Mouse (Mus musculus) embryonic facial prominence, embryonic 15.5 days (tissue): ENCODE data around the gene D10Wsu102e. TPM values are rescaled to one million over a fixed set of nuclear protein-coding genes. Genes with fewer than 3 reads are reported as not detected.
"Not testable (repeated sequence)": the region's sequence is repeated elsewhere in the genome, so short reads cannot be mapped to it uniquely, and the experiment has no call there.

Experiments used
- ATAC-seq: fragments of 200-750 bp; cut with Nextera tagmentation; 2 replicates; pipeline ENCODE4 v1.8.0; 2017; ENCODE audit warnings: low read depth, moderate TSS enrichment; ENCODE audit not compliant: insufficient number of reproducible peaks, low FRiP score, low TSS enrichment
- H3K27ac ChIP-seq: fragments of 300-500 bp; sonication (generic); replicated peaks from 2 replicates; pipeline ENCODE4 v1.5.1; 2015; ENCODE audit warnings: mild to moderate bottlenecking, inconsistent platforms
- H3K27me3 ChIP-seq: fragments of 300-500 bp; sonication (generic); 2 replicates; pipeline ENCODE4 v1.6.1; 2015; ENCODE audit warnings: inconsistent platforms
- H3K36me3 ChIP-seq: fragments of 300-500 bp; sonication (generic); 2 replicates; pipeline ENCODE4 v1.6.1; 2015; ENCODE audit warnings: mild to moderate bottlenecking, inconsistent platforms
- H3K4me1 ChIP-seq: fragments of 300-500 bp; sonication (generic); 2 replicates; pipeline ENCODE4 v1.6.1; 2015; ENCODE audit warnings: inconsistent platforms
- H3K4me2 ChIP-seq: fragments of 300-500 bp; sonication (generic); replicated peaks from 2 replicates; pipeline ENCODE4 v1.6.1; 2015; ENCODE audit warnings: mild to moderate bottlenecking, inconsistent platforms
- H3K4me3 ChIP-seq: fragments of 300-500 bp; sonication (generic); replicated peaks from 2 replicates; pipeline ENCODE4 v1.5.1; 2015; ENCODE audit warnings: mild to moderate bottlenecking, inconsistent platforms
- H3K9ac ChIP-seq: fragments of 300-500 bp; sonication (generic); 2 replicates; pipeline ENCODE4 v1.6.1; 2015; ENCODE audit warnings: inconsistent platforms
- H3K9me3 ChIP-seq: fragments of 300-500 bp; sonication (generic); replicated peaks from 2 replicates; pipeline ENCODE4 v1.6.1; 2016; ENCODE audit warnings: inconsistent platforms
- WGBS: fragments of 180-500 bp; shearing (Covaris S2); methylation state at CpG from one replicate; pipeline ENCODE4 v1.1.7; 2015; 5-methylcytosine and 5-hydroxymethylcytosine counted together
- polyA plus RNA-seq: library from polyadenylated mRNA; unstranded; fragments of >200 nt; fragmentation: Nextera tagmentation; extraction: Ambion mirVana; gene quantifications from 2 replicates; pipeline ENCODE4 v1.2.1, GENCODE M21; 2015

D10Wsu102e gene
- polyA plus RNA-seq, 1 experiment from 2014 or later = 0.61 TPM

DNA sequence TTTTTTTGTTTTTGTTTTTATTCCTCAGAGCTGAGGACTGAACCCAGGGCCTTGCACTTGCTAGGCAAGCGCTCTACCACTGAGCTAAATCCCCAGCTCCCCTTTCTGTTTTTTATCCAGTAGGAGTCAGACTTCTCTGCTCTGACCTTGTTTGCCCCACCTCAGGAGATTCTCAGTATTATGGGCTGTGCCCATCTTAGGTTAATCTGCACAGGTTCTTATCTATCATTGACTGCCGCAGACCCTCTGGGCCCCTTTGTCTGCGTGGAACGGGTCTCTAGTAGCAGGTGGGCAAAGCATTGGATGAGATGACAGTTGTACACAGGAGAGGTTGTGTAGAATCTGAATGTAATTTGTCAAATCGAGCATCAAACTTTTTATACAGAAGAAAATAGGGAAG lies 15.4 kb downstream of the D10Wsu102e start:
- H3K9me3 ChIP-seq, ATAC-seq, H3K27ac ChIP-seq, H3K4me2 ChIP-seq, H3K9ac ChIP-seq, H3K4me3 ChIP-seq, H3K4me1 ChIP-seq, H3K27me3 ChIP-seq: not testable (repeated sequence)
- WGBS = 94% methylated on average over 5 of the region's 5 CpGs
- peaks cover 33% of the 10 kb centered on the region for H3K36me3 ChIP-seq

DNA sequence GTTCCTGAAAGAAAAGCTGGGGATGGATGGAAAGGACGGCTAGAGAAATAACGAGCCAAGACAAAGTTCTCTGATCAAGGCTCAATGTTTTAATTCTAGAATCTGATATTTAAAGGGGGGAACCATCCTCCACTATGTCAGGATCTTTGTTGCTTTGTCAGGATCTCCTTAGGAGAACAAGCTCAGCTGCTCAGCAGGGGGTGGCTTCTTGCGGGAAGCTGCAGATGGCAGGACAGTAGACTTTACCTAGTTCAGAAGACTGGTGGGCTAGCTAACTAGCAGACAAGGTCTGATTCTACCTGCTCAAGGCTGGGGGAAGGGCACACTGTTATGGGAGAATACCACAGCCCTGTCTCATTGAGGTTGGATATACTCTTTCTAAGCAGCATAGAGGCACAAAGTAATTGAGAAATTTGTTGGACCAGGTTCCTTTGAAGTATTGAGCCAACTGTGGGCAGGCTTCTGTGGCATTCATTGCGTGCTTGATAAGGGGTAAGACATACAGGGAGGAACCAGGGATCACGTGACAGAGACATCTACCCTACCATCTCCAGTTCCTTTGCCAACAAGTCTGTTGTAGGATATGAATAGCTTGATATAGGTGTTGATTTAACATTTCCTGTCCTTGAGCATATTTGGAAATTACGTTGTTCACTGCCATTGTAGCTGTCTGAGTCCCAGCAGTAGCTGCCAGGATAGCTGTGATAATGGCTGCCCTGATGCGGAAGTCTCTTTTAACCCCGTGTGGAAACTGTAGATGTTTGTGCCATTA lies 17.1 kb downstream of the D10Wsu102e start:
- ATAC-seq = no peak
- H3K4me2 ChIP-seq = no peak overlapping the region
- H3K27ac ChIP-seq = no peak overlapping the region
- H3K27me3 ChIP-seq = no peaks in the 10 kb centered on the region
- H3K9me3 ChIP-seq = no peaks in the 10 kb centered on the region
- no peak overlapping the region for H3K9ac ChIP-seq
- 89% methylated on average over 8 of the region's 8 CpGs for WGBS
- peaks cover 17% of the 10 kb centered on the region; the same call in 1 of the 2 replicates for H3K36me3 ChIP-seq
- H3K4me3 ChIP-seq = no peak overlapping the region
- no peaks in the 10 kb centered on the region for H3K4me1 ChIP-seq

DNA sequence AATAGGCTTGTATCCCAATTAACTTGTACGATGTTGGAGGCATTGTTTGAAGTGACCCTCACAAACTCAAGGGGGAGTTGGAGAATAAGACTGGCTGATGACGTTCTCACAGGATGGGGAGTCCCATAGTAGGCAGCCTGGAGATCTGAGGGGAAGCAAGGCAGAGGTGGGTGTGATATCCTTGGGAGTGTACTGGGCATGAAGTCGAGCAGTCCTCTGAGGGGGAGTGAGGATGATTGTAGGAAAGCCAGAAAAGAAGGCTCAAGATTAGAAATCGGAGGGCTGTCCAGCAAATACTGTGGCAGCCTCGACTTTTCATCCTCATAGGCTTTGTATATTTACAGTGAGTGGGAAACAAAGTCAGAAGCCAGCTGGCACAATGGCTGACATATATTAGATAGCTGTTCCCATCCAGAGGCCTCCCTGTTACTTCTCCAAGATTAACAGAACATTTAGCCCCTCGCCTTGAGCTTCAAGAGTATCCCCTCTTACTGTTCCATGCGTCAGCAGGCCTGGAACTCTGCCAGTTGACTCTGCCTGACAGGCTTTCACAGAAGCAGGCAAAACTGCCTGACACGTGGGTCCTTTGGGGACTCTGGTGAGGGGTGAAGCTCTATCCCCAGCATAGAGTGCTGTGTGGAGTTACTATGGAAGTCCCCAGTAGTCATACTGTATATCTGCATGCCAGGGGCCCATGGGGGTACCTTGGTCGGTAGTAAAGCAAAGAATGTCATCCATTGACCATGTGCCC lies 18.2 kb downstream of the D10Wsu102e start:
- Histone ChIP-seq H3K9ac (no peak overlapping the region), H3K9me3 (no peaks in the 10 kb centered on the region), H3K4me2 (no peak overlapping the region), H3K4me3 (no peak overlapping the region), H3K27me3 (no peaks in the 10 kb centered on the region), H3K36me3 (peaks cover 11% of the 10 kb centered on the region; the same call in 1 of the 2 replicates), H3K4me1 (no peaks in the 10 kb centered on the region), H3K27ac (no peak overlapping the region)
- WGBS = 76% methylated on average over 9 of the region's 9 CpGs
- ATAC-seq = no peak

DNA sequence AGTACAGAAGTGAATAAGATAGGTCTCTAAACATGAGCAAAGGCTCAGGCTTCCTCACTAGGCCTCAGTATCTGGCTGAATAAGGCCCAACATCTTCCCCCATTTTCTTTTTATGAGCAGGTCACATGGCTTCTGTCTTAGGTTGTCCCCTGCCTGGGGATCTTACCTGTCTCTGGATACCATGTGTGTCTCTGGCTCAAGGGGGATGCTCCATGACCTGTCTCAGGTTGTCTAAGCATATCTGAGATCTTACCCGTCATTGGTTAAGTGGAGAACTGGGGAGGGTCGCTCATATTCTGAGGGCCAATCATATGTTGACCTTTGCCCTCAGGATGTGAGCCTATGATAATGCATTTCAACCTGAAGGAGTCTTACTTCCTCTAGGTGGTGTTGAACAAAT lies 20.5 kb downstream of the D10Wsu102e start:
- no peak overlapping the region for H3K27ac ChIP-seq
- H3K9me3 ChIP-seq = no peaks in the 10 kb centered on the region
- no peak overlapping the region for H3K4me2 ChIP-seq
- H3K4me3 ChIP-seq = no peak overlapping the region
- no peaks in the 10 kb centered on the region for H3K4me1 ChIP-seq
- no peak for ATAC-seq
- no peaks in the 10 kb centered on the region for H3K36me3 ChIP-seq
- 95% methylated on average over 2 of the region's 2 CpGs for WGBS
- no peak overlapping the region for H3K9ac ChIP-seq
- no peaks in the 10 kb centered on the region for H3K27me3 ChIP-seq

DNA sequence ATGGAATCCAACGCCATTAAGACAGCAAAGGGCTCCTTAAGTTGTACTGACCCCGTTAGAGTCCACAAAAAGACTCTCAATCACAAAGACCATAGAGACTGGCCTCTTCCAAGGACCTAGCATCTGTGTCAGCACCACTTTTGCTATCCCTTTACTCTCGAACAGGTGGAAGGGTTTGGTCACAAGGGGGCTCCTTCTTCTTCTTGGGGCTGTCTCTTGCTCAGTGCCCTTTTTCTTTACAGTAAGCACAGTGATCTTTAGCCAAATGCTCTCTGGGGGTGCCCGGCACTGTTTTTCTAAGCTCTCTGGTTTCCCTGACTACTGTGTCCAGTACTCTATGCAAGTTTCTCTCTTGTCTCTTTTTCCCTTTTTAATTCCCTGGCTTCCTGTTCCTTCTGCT lies 22.5 kb downstream of the D10Wsu102e start:
- Histone ChIP-seq H3K27ac (no peak overlapping the region), H3K4me3 (no peak overlapping the region), H3K9me3 (no peaks in the 10 kb centered on the region), H3K4me1 (no peaks in the 10 kb centered on the region), H3K9ac (no peak overlapping the region), H3K4me2 (no peak overlapping the region), H3K27me3 (no peaks in the 10 kb centered on the region), H3K36me3 (no peaks in the 10 kb centered on the region)
- 82% methylated on average over 4 of the region's 4 CpGs for WGBS
- ATAC-seq = no peak

DNA sequence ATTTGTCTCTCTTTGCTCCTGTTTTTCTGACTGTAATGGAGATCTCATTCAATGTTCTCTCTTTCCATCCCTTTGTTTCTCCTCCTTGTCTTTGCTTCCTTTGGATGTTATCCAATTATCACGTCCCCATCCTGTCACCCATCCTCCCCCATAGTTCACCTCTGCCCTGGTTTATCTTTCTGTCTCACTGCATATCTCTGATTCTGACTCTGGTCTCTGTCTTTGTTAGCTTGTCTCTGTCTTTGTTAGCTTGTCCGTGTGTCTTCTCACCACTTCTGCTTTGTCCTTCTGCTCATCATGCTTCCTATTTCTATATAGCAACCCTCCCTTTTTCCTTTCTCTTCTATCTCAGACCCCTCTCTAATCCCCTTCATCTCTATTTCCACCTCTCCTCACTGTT lies 23.0 kb downstream of the D10Wsu102e start:
- Histone ChIP-seq H3K4me2 (no peak overlapping the region), H3K27ac (no peak overlapping the region), H3K4me1 (no peaks in the 10 kb centered on the region), H3K36me3 (no peaks in the 10 kb centered on the region), H3K9ac (no peak overlapping the region), H3K4me3 (no peak overlapping the region), H3K9me3 (no peaks in the 10 kb centered on the region), H3K27me3 (no peaks in the 10 kb centered on the region)
- ATAC-seq = no peak
- 77% methylated on average over 2 of the region's 2 CpGs for WGBS

DNA sequence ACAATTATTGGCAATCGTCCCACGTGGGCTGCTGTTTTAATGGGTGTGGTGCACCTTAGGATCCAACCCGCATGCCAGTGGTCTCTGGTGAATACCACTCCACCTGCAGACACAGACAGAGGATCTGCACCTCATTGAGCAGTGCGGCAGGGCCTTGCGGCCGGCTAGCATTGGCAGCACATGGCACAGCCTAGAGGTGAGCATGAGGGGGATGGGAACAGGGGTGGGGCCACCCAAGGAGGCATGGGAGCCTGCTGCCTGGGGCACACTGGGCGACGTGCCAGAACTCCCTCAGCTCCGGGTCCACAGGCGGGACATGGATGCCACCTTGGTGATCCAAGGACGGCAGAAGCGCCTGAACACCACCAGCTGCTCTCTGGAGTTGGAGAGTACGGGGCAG lies 23.8 kb downstream of the D10Wsu102e start:
- Histone ChIP-seq H3K36me3 (no peaks in the 10 kb centered on the region), H3K9me3 (no peaks in the 10 kb centered on the region), H3K4me1 (no peaks in the 10 kb centered on the region), H3K4me2 (no peak overlapping the region), H3K9ac (no peak overlapping the region), H3K27ac (no peak overlapping the region), H3K4me3 (no peak overlapping the region), H3K27me3 (no peaks in the 10 kb centered on the region)
- ATAC-seq = peak; percentile 57; the same call in 1 of the 2 replicates
- WGBS = 78% methylated on average over 13 of the region's 13 CpGs

DNA sequence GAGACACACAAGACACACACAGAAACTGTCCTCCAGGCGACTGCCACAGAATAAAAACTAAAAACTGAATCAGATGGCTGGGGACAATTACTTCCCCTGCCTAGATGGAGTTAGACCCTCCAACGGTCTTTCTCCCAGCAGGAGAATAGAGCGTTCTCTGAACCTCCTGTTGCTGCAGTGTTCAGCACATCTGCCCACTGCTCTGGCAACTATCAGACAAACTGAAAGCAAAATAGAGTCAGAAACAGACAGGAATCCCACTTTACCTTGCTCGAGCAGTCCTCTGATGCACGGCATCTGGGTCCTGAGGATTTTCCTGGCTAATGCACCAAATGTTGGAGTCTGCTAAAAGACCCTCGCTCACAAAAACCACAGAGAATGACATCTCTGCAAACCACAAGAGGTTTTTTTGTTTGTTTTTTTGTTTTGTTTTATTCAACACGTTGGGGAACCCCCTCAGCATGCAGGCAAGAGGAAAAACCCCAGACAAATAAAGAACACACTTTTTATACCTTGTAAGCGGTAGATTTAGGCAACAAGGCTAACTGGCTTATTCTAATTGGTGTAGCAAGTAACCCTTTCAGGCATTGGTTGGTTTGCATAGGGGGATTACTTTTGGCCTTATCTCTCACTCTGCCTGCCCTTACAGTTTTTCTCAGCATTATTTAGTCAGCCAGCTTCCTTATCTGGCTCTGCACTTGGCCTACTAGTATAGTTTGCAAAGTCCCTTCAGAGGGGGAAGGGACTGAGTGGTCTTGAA lies 24.6 kb downstream of the D10Wsu102e start:
- Histone ChIP-seq H3K9me3 (no peaks in the 10 kb centered on the region), H3K9ac (no peak overlapping the region), H3K36me3 (no peaks in the 10 kb centered on the region), H3K4me3 (no peak overlapping the region), H3K4me1 (no peaks in the 10 kb centered on the region), H3K4me2 (no peak overlapping the region), H3K27me3 (no peaks in the 10 kb centered on the region), H3K27ac (no peak overlapping the region)
- ATAC-seq = no peak
- 81% methylated on average over 8 of the region's 8 CpGs for WGBS

DNA sequence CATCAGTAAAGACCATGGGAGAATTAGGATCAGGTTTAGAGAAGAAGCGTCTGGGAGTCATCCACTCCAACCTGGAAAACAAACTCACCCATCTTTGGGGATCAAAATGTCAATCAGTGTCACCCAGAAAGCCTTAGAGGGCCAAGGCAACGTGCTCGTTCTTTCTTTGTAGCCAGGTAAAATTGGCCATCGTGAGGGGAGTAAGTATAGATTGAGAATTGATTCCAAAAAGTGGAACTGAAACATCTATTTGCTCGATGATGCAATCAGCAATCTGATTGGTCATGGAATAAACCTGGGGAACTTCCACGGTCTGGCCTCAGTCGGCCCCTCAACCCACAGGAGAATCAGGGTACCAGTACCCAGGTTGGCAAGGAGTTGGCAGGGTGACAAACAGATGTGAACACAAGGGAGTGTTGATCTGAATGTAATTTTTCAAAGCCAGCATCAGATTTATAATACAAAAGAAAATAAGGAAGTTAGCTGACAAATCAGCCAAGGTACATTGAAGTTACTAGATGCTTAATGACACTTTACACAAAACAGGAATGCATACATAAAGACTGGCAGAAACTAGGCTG lies 25.4 kb downstream of the D10Wsu102e start:
- no peak for ATAC-seq

DNA sequence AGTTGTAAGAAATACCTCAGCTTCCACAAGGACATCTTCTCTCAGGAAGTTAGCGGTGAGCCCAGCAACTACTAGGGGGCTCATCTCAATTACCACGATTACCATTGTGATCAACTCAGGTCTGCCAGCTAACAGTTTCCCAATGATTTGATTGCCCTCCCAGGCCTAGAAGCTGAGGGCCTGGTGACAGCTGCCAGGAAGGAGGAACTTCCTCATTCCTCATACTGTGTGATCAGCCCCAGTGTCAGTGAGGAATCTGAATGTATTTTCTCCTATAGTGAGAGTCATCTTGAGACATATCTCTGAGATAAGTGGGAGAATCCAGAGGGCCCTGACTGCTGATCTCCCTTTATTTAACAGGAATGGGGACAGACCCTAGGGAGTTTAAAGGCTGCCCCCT lies 37.3 kb downstream of the D10Wsu102e start:
- 92% methylated on average over 2 of the region's 2 CpGs for WGBS
- Histone ChIP-seq H3K9ac (no peak overlapping the region), H3K4me2 (no peak overlapping the region), H3K27me3 (no peaks in the 10 kb centered on the region), H3K4me1 (no peaks in the 10 kb centered on the region), H3K27ac (no peak overlapping the region), H3K36me3 (no peaks in the 10 kb centered on the region), H3K9me3 (no peaks in the 10 kb centered on the region), H3K4me3 (no peak overlapping the region)
- no peak for ATAC-seq

More for the DNA sequence above, 25.4 kb downstream of the D10Wsu102e start:
- WGBS = 86% methylated on average over 7 of the region's 7 CpGs
- H3K4me2 ChIP-seq = no peak overlapping the region
- no peak overlapping the region for H3K9ac ChIP-seq
- H3K4me3 ChIP-seq = no peak overlapping the region
- H3K27me3 ChIP-seq = no peaks in the 10 kb centered on the region
- H3K9me3 ChIP-seq = no peaks in the 10 kb centered on the region
- H3K36me3 ChIP-seq = no peaks in the 10 kb centered on the region
- H3K4me1 ChIP-seq = no peaks in the 10 kb centered on the region
- H3K27ac ChIP-seq = no peak overlapping the region

DNA sequence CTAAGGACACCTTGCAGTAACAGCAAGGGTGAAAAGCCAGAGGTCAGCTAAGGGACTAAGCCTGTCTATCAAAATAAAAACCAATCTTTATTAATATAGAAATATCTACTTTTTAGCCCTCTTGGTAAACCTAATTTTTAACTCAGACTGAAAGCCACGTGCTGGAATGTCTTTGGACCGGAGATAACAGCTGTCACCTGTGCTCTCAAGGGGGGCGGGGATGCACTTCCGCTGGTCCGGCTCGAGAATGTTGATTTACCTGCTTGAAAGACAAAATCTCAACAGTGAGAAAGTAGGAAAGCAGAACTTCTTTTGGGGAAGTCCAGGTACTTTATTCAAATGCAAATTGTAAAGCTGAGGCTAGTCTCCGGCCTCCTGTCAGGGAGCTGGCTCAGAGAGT lies 40.9 kb downstream of the D10Wsu102e start:
- not testable (repeated sequence) for ATAC-seq, H3K9ac ChIP-seq, H3K36me3 ChIP-seq, H3K4me2 ChIP-seq, H3K9me3 ChIP-seq, H3K4me1 ChIP-seq, H3K27me3 ChIP-seq, H3K4me3 ChIP-seq, H3K27ac ChIP-seq
- 57% methylated on average over 6 of the region's 7 CpGs for WGBS
